Mouse (Mus musculus) forebrain, embryonic 13.5 days (tissue): ENCODE data around the gene Pcbp1. TPM values are rescaled to one million over a fixed set of nuclear protein-coding genes. Genes with fewer than 3 reads are reported as not detected.
"Not testable (repeated sequence)": the region's sequence is repeated elsewhere in the genome, so short reads cannot be mapped to it uniquely, and the experiment has no call there.

Experiments used
- ATAC-seq: fragments of 200-750 bp; cut with Nextera tagmentation; 2 replicates; pipeline ENCODE4 v1.8.0; 2017
- H3K27ac ChIP-seq: fragments of 300-500 bp; sonication (generic); 2 replicates; pipeline ENCODE4 v1.5.1; 2015; ENCODE audit warnings: inconsistent platforms, mild to moderate bottlenecking, moderate library complexity
- H3K27me3 ChIP-seq: fragments of 300-500 bp; sonication (generic); 2 replicates; pipeline ENCODE4 v1.6.1; 2015; ENCODE audit warnings: mild to moderate bottlenecking, inconsistent platforms
- H3K36me3 ChIP-seq: fragments of 300-500 bp; sonication (generic); 2 replicates; pipeline ENCODE4 v1.6.1; 2015; ENCODE audit warnings: mild to moderate bottlenecking, inconsistent platforms; ENCODE audit not compliant: poor library complexity, severe bottlenecking
- H3K4me1 ChIP-seq: fragments of 300-500 bp; sonication (generic); 2 replicates; pipeline ENCODE4 v1.6.1; 2015; ENCODE audit warnings: inconsistent platforms
- H3K4me2 ChIP-seq: fragments of 300-500 bp; sonication (generic); 2 replicates; pipeline ENCODE4 v1.6.1; 2015; ENCODE audit warnings: inconsistent platforms, mild to moderate bottlenecking, moderate library complexity
- H3K4me3 ChIP-seq: fragments of 300-500 bp; sonication (generic); 2 replicates; pipeline ENCODE4 v1.5.1; 2015; ENCODE audit warnings: mild to moderate bottlenecking, inconsistent platforms
- H3K9ac ChIP-seq: fragments of 300-500 bp; sonication (generic); 2 replicates; pipeline ENCODE4 v1.6.1; 2015; ENCODE audit warnings: mild to moderate bottlenecking, inconsistent platforms
- H3K9me3 ChIP-seq: fragments of 300-500 bp; sonication (generic); replicated peaks from 2 replicates; pipeline ENCODE4 v1.6.1; 2016; ENCODE audit warnings: inconsistent platforms
- WGBS: fragments of 180-500 bp; shearing (Covaris S2); methylation state at CpG from one replicate; pipeline ENCODE4 v1.1.7; 2015; 5-methylcytosine and 5-hydroxymethylcytosine counted together
- polyA plus RNA-seq: library from polyadenylated mRNA; unstranded; fragments of >200 nt; fragmentation: Nextera tagmentation; extraction: Ambion mirVana; gene quantifications from 2 replicates; pipeline ENCODE4 v1.2.1, GENCODE M21; 2015

The Pcbp1 gene
- polyA plus RNA-seq, 1 experiment from 2014 or later, result 245 TPM

- no peak overlapping the region for H3K4me2 ChIP-seq
- H3K27me3 ChIP-seq, result no peaks in the 10 kb centered on the region
- H3K4me3 ChIP-seq, result no peak overlapping the region
- 70% methylated on average over 5 of the region's 5 CpGs for WGBS
- no peak overlapping the region for H3K9ac ChIP-seq
- ATAC-seq, result no peak
- no peaks in the 10 kb centered on the region for H3K4me1 ChIP-seq
- no peak overlapping the region for H3K27ac ChIP-seq
- H3K9me3 ChIP-seq, result no peaks in the 10 kb centered on the region
- H3K36me3 ChIP-seq, result no peaks in the 10 kb centered on the region
These were observed 26.5 kb downstream of the Pcbp1 start for GRCm38 (mm10) chr6:86499571-86500109.

GRCm38 (mm10) chr6:86497942-86498732 lies 28.0 kb downstream of the Pcbp1 start:
- H3K36me3 ChIP-seq, result no peaks in the 10 kb centered on the region
- no peaks in the 10 kb centered on the region for H3K9me3 ChIP-seq
- no peak overlapping the region for H3K4me2 ChIP-seq
- no peak overlapping the region for H3K27ac ChIP-seq
- ATAC-seq, result no peak
- 77% methylated on average over 11 of the region's 11 CpGs for WGBS
- no peak overlapping the region for H3K9ac ChIP-seq
- H3K4me3 ChIP-seq, result no peak overlapping the region
- no peaks in the 10 kb centered on the region for H3K4me1 ChIP-seq
- no peaks in the 10 kb centered on the region for H3K27me3 ChIP-seq

GRCm38 (mm10) chr6:86497071-86497815 lies 28.9 kb downstream of the Pcbp1 start:
- no peak overlapping the region for H3K27ac ChIP-seq
- ATAC-seq, result no peak
- no peaks in the 10 kb centered on the region for H3K36me3 ChIP-seq
- H3K4me3 ChIP-seq, result no peak overlapping the region
- peak overlapping the region; percentile 10; the same call in 1 of the 2 replicates for H3K9ac ChIP-seq
- WGBS, result 32% methylated on average over 13 of the region's 13 CpGs
- H3K27me3 ChIP-seq, result no peaks in the 10 kb centered on the region
- no peak overlapping the region for H3K4me2 ChIP-seq
- no peaks in the 10 kb centered on the region for H3K4me1 ChIP-seq
- H3K9me3 ChIP-seq, result no peaks in the 10 kb centered on the region

- ATAC-seq, result no peak
- H3K4me1 ChIP-seq, result no peaks in the 10 kb centered on the region
- H3K27me3 ChIP-seq, result no peaks in the 10 kb centered on the region
- 70% methylated on average over 5 of the region's 5 CpGs for WGBS
- no peak overlapping the region for H3K4me3 ChIP-seq
- H3K9me3 ChIP-seq, result no peaks in the 10 kb centered on the region
- H3K9ac ChIP-seq, result no peak overlapping the region
- H3K4me2 ChIP-seq, result no peak overlapping the region
- no peak overlapping the region for H3K27ac ChIP-seq
- H3K36me3 ChIP-seq, result no peaks in the 10 kb centered on the region
These were observed 29.5 kb downstream of the Pcbp1 start for GRCm38 (mm10) chr6:86496585-86496984.

GRCm38 (mm10) chr6:86496127-86496526 lies 30.0 kb downstream of the Pcbp1 start:
- Histone ChIP-seq H3K9ac (no peak overlapping the region), H3K9me3 (no peaks in the 10 kb centered on the region), H3K27ac (no peak overlapping the region), H3K27me3 (no peaks in the 10 kb centered on the region), H3K4me1 (no peaks in the 10 kb centered on the region), H3K4me2 (no peak overlapping the region), H3K4me3 (no peak overlapping the region), H3K36me3 (no peaks in the 10 kb centered on the region)
- ATAC-seq, result no peak
- WGBS, result 83% methylated on average over 8 of the region's 8 CpGs

- ATAC-seq, result no peak
- Histone ChIP-seq H3K4me2 (no peak overlapping the region), H3K36me3 (no peaks in the 10 kb centered on the region), H3K27ac (no peak overlapping the region), H3K9me3 (no peaks in the 10 kb centered on the region), H3K9ac (no peak overlapping the region), H3K4me3 (no peak overlapping the region), H3K4me1 (no peaks in the 10 kb centered on the region), H3K27me3 (no peaks in the 10 kb centered on the region)
- WGBS, result 44% methylated on average over 3 of the region's 3 CpGs
These were observed 30.5 kb downstream of the Pcbp1 start for GRCm38 (mm10) chr6:86495661-86496060.

- no peaks in the 10 kb centered on the region for H3K4me1 ChIP-seq
- no peaks in the 10 kb centered on the region for H3K9me3 ChIP-seq
- WGBS, result 92% methylated on average over 7 of the region's 7 CpGs
- no peak overlapping the region for H3K9ac ChIP-seq
- no peak overlapping the region for H3K27ac ChIP-seq
- H3K4me3 ChIP-seq, result no peak overlapping the region
- H3K27me3 ChIP-seq, result no peaks in the 10 kb centered on the region
- ATAC-seq, result no peak
- H3K4me2 ChIP-seq, result no peak overlapping the region
- no peaks in the 10 kb centered on the region for H3K36me3 ChIP-seq
These were observed 31.4 kb downstream of the Pcbp1 start for GRCm38 (mm10) chr6:86494767-86495166.

GRCm38 (mm10) chr6:86493469-86494263 lies 32.5 kb downstream of the Pcbp1 start:
- 74% methylated on average over 13 of the region's 13 CpGs for WGBS
- Histone ChIP-seq H3K27ac (no peak overlapping the region), H3K9ac (no peak overlapping the region), H3K4me1 (no peaks in the 10 kb centered on the region), H3K4me3 (no peak overlapping the region), H3K4me2 (no peak overlapping the region), H3K9me3 (no peaks in the 10 kb centered on the region), H3K27me3 (no peaks in the 10 kb centered on the region), H3K36me3 (no peaks in the 10 kb centered on the region)
- no peak for ATAC-seq

GRCm38 (mm10) chr6:86490413-86490812 lies 35.7 kb downstream of the Pcbp1 start:
- ATAC-seq, H3K27ac ChIP-seq: not testable (repeated sequence)
- 90% methylated on average over 8 of the region's 8 CpGs for WGBS

GRCm38 (mm10) chr6:86489945-86490344 lies 36.2 kb downstream of the Pcbp1 start:
- Histone ChIP-seq H3K9me3 (no peaks in the 10 kb centered on the region), H3K4me3 (no peak overlapping the region), H3K4me2 (no peak overlapping the region), H3K9ac (no peak overlapping the region), H3K27ac (no peak overlapping the region), H3K4me1 (peaks cover 19% of the 10 kb centered on the region), H3K27me3 (no peaks in the 10 kb centered on the region), H3K36me3 (no peaks in the 10 kb centered on the region)
- no peak for ATAC-seq
- WGBS, result 98% methylated on average over 2 of the region's 2 CpGs

More at GRCm38 (mm10) chr6:86490413-86490812, 35.7 kb downstream of the Pcbp1 start:
- not testable (repeated sequence) for H3K36me3 ChIP-seq, H3K27me3 ChIP-seq, H3K4me2 ChIP-seq, H3K9ac ChIP-seq, H3K9me3 ChIP-seq, H3K4me3 ChIP-seq
- H3K4me1 ChIP-seq, result peaks cover 19% of the 10 kb centered on the region

- Histone ChIP-seq H3K4me3 (no peak overlapping the region), H3K9ac (peak overlapping the region; percentile 63), H3K27me3 (no peaks in the 10 kb centered on the region), H3K4me1 (peaks cover 19% of the 10 kb centered on the region), H3K36me3 (no peaks in the 10 kb centered on the region), H3K4me2 (peak overlapping the region; percentile 49), H3K27ac (peak overlapping the region; percentile 98), H3K9me3 (no peaks in the 10 kb centered on the region)
- 34% methylated on average over 3 of the region's 3 CpGs for WGBS
- ATAC-seq, result 0 out of 2 replicates have a peak, but pooled peaks have one; percentile 7
These were observed 38.0 kb downstream of the Pcbp1 start for GRCm38 (mm10) chr6:86488149-86488485.
